Mouse (Mus musculus) heart, postnatal 0 days (tissue): ENCODE data around the gene P3h3.

ENCODE experiments used
- CTCF ChIP-seq: IDR thresholded peaks from 2 replicates; pipeline ENCODE4 v1.5.1; 2016; ENCODE audit warnings: antibody characterized with exemption, control low read depth, low read depth
- EP300 ChIP-seq: IDR thresholded peaks from 2 replicates; pipeline ENCODE4 v1.6.1; 2016; ENCODE audit warnings: antibody characterized with exemption, low read depth

DNA sequence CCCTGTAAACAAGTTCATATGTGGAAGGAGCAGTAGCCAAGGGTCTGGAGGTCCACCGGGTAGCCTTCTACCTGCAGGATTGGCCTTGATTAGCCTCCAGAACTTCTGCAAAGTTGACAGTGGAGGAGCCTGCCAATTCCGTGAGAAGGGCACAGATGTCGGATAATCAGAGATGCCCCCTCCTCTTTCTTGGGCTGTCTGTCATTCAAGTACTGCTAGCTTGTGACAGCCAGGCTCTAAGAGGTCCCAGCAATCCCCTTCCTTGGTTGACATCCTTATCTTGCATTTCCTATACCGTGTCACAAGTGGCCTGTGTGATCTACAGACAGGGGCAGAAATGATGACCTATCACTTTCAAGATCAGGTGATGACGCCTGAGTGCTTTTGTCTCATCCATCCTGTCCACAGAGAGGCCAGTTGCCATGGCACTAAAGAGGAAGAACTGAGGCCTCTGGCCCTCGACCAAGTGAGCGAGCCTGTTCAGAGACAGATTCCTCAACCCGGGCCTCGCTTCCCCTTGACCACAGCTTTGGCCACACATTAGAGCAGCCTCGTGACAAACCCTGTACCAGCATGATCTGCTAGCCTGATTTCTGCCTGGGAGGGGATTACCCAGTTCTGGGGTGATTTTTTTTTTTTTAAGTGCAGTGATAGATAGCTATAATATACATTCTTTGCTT, 43.4 kb upstream of the P3h3 start:
- TF ChIP-seq CTCF (no peak), EP300 (no peak)
